Mouse (Mus musculus) bone marrow, adult 2 months (tissue): ENCODE data around the gene Ubl4b.

Source experiments
- CTCF ChIP-seq: fragments of 200-500 bp; IDR thresholded peaks from 2 replicates; pipeline ENCODE4 v1.5.1; 2011; ENCODE audit warnings: low read length, control low read depth; ENCODE audit not compliant: control insufficient read depth, insufficient read depth
- POLR2A ChIP-seq: fragments of 200-500 bp; IDR thresholded peaks from 2 replicates; pipeline ENCODE4 v1.6.1; 2011; ENCODE audit warnings: low read depth, mild to moderate bottlenecking, control low read depth, low read length, borderline replicate concordance; ENCODE audit not compliant: control insufficient read depth

DNA sequence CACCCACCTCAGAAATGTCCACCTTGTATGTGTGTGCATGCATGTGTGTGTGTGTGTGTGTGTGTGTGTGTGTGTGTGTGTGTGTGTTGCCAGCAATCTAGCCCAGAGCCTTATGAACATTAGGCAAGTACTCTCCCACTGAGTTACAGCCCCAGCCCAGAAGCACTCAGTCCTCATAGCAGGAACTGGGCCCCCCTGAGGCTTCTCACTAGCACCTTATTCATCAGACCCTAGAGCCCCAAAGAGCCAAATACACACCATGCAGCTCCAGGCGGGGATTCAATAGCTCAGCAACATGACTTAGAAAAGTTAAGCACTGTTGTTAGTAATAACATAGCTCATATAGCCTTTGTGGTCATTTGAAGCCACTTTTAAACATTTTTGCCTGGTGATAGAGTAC is 50.3 kb downstream of the Ubl4b start:
- TF ChIP-seq CTCF: no peak
- TF ChIP-seq POLR2A: no peak
